Mouse (Mus musculus) CH12.LX (cell line): Measurements from ENCODE around the gene Kat14. TPM values are rescaled to one million over a fixed set of nuclear protein-coding genes. Genes with fewer than 3 reads are reported as not detected.

ENCODE experiments used
- DNase-seq: peaks from one replicate; pipeline ENCODE4 v3.0.0-alpha.2; 2013; ENCODE audit errors: extremely low read depth
- H3K27ac ChIP-seq: 2 replicates; pipeline ENCODE4 v1.5.1; 2012; ENCODE audit warnings: low read depth, mild to moderate bottlenecking, control low read depth, moderate library complexity; ENCODE audit not compliant: insufficient read depth
- H3K27me3 ChIP-seq: replicated peaks from 2 replicates; pipeline ENCODE3; 2012; ENCODE audit warnings: inconsistent platforms
- H3K36me3 ChIP-seq, 2 experiments: replicated peaks in 1 of 2; 2 replicates each; pipeline versions ENCODE3 to v1.6.1; 2012; ENCODE audit warnings: inconsistent platforms in 1 of 2, low read length in 1 of 2, mild to moderate bottlenecking in 1 of 2, mixed read lengths in 1 of 2, moderate library complexity in 1 of 2; ENCODE audit not compliant: control insufficient read depth in 1 of 2, insufficient read depth in 1 of 2
- H3K4me1 ChIP-seq, 2 experiments: 2 replicates each; pipeline ENCODE4 v1.6.1; 2012; ENCODE audit warnings: inconsistent platforms in 1 of 2, moderate library complexity in 1 of 2; ENCODE audit not compliant: insufficient read depth in 2 of 2, control insufficient read depth in 1 of 2
- H3K4me2 ChIP-seq: 2 replicates; pipeline ENCODE4 v1.6.1; 2012; ENCODE audit warnings: low read depth, mild to moderate bottlenecking, control low read depth; ENCODE audit not compliant: poor library complexity, insufficient read depth, severe bottlenecking
- H3K4me3 ChIP-seq, 3 experiments: fragments of 150-350 bp in 1 of 3; sonication (generic) in 1 of 3; replicated peaks in 1 of 3; 2 replicates each; pipeline versions ENCODE3 to v1.5.1; 2011 to 2012; ENCODE audit warnings: low read depth in 2 of 3, low read length in 2 of 3, mild to moderate bottlenecking in 2 of 3, moderate library complexity in 2 of 3, control low read depth in 1 of 3, improper control_type of control experiment in 1 of 3, inconsistent platforms in 1 of 3, mixed read lengths in 1 of 3; ENCODE audit not compliant: poor library complexity in 1 of 3
- H3K79me2 ChIP-seq: replicated peaks from 2 replicates; pipeline ENCODE4 v1.6.1; 2012; ENCODE audit warnings: mild to moderate bottlenecking, moderate library complexity; ENCODE audit not compliant: control insufficient read depth, poor library complexity, insufficient read depth, severe bottlenecking; ENCODE audit errors: extremely low read depth
- H3K9ac ChIP-seq: 2 replicates; pipeline ENCODE4 v1.6.1; 2012; ENCODE audit warnings: low read depth, mild to moderate bottlenecking, control low read depth, moderate library complexity; ENCODE audit not compliant: insufficient read depth
- H3K9me3 ChIP-seq: replicated peaks from 2 replicates; pipeline ENCODE3; 2012; ENCODE audit warnings: low read length, inconsistent platforms, mixed read lengths
- BHLHE40 ChIP-seq: IDR thresholded peaks from 2 replicates; pipeline ENCODE4 v1.6.1; 2011; ENCODE audit warnings: mild to moderate bottlenecking, low read depth, low read length, improper control_type of control experiment
- CHD1 ChIP-seq: IDR thresholded peaks from 2 replicates; pipeline ENCODE4 v1.6.1; 2012; ENCODE audit warnings: low read depth, low read length, improper control_type of control experiment, inconsistent platforms
- CHD2 ChIP-seq: IDR thresholded peaks from 2 replicates; pipeline ENCODE4 v1.6.1; 2011; ENCODE audit warnings: low read length, improper control_type of control experiment
- CTCF ChIP-seq, 2 experiments: IDR thresholded peaks in 1 of 2; conservative IDR thresholded peaks in 1 of 2; 2 replicates each; pipeline ENCODE4 v1.5.1; 2011 to 2012; ENCODE audit warnings: low read depth in 2 of 2, low read length in 2 of 2, improper control_type of control experiment in 1 of 2, inconsistent platforms in 1 of 2, mild to moderate bottlenecking in 1 of 2, moderate library complexity in 1 of 2
- E2F4 ChIP-seq: IDR thresholded peaks from 2 replicates; pipeline ENCODE4 v1.6.1; 2011; ENCODE audit warnings: low read depth, low read length, improper control_type of control experiment; ENCODE audit not compliant: insufficient replicate concordance
- ELF1 ChIP-seq: IDR thresholded peaks from 2 replicates; pipeline ENCODE4 v1.6.1; 2014; ENCODE audit warnings: low read depth, mild to moderate bottlenecking, inconsistent platforms, low read length, improper control_type of control experiment
- EP300 ChIP-seq: IDR thresholded peaks from 2 replicates; pipeline ENCODE4 v1.6.1; 2011; ENCODE audit warnings: low read length, improper control_type of control experiment
- ETS1 ChIP-seq: conservative IDR thresholded peaks from 2 replicates; pipeline ENCODE4 v1.6.1; 2012; ENCODE audit warnings: low read depth, mild to moderate bottlenecking, inconsistent platforms, low read length, improper control_type of control experiment, moderate library complexity
- GABPA ChIP-seq: IDR thresholded peaks from 2 replicates; pipeline ENCODE4 v1.6.1; 2012; ENCODE audit warnings: low read depth, low read length, improper control_type of control experiment, inconsistent platforms; ENCODE audit not compliant: insufficient replicate concordance
- HCFC1 ChIP-seq: IDR thresholded peaks from 2 replicates; pipeline ENCODE4 v1.6.1; 2012; ENCODE audit warnings: low read depth, mild to moderate bottlenecking, inconsistent platforms, low read length, improper control_type of control experiment
- IRF4 ChIP-seq: IDR thresholded peaks from 2 replicates; pipeline ENCODE4 v1.6.1; 2014; ENCODE audit warnings: low read depth, mild to moderate bottlenecking, inconsistent platforms, low read length, improper control_type of control experiment
- JUN ChIP-seq: IDR thresholded peaks from 2 replicates; pipeline ENCODE4 v1.6.1; 2011; ENCODE audit warnings: low read depth, mild to moderate bottlenecking, low read length, improper control_type of control experiment, moderate library complexity; ENCODE audit not compliant: insufficient read depth
- JUND ChIP-seq: conservative IDR thresholded peaks from 2 replicates; pipeline ENCODE4 v1.6.1; 2011; ENCODE audit warnings: low read depth, low read length, improper control_type of control experiment
- KAT2A ChIP-seq: IDR thresholded peaks from 2 replicates; pipeline ENCODE4 v1.6.1; 2012; ENCODE audit warnings: low read length, improper control_type of control experiment, inconsistent platforms; ENCODE audit not compliant: insufficient replicate concordance
- MAFK ChIP-seq: IDR thresholded peaks from 2 replicates; pipeline ENCODE4 v1.6.1; 2011; ENCODE audit warnings: low read length, improper control_type of control experiment; ENCODE audit not compliant: insufficient replicate concordance
- MAX ChIP-seq: IDR thresholded peaks from 2 replicates; pipeline ENCODE4 v1.6.1; 2011; ENCODE audit warnings: low read length, improper control_type of control experiment
- MAZ ChIP-seq: IDR thresholded peaks from 2 replicates; pipeline ENCODE4 v1.6.1; 2012; ENCODE audit warnings: low read depth, mild to moderate bottlenecking, inconsistent platforms, low read length, improper control_type of control experiment, moderate library complexity
- MEF2A ChIP-seq: IDR thresholded peaks from 2 replicates; pipeline ENCODE4 v1.6.1; 2014; ENCODE audit warnings: low read depth, mild to moderate bottlenecking, inconsistent platforms, low read length, improper control_type of control experiment, borderline replicate concordance
- MXI1 ChIP-seq: IDR thresholded peaks from 2 replicates; pipeline ENCODE4 v1.6.1; 2011; ENCODE audit warnings: mild to moderate bottlenecking, low read depth, low read length, improper control_type of control experiment
- MYC ChIP-seq: IDR thresholded peaks from 2 replicates; pipeline ENCODE4 v1.6.1; 2011; ENCODE audit warnings: low read depth, mild to moderate bottlenecking, improper control_type of control experiment, low read length
- NELFE ChIP-seq: IDR thresholded peaks from 2 replicates; pipeline ENCODE4 v1.6.1; 2011; ENCODE audit warnings: low read depth, low read length, improper control_type of control experiment
- NRF1 ChIP-seq: IDR thresholded peaks from 2 replicates; pipeline ENCODE4 v1.6.1; 2014; ENCODE audit warnings: low read depth, mild to moderate bottlenecking, inconsistent platforms, low read length, improper control_type of control experiment, moderate library complexity
- PAX5 ChIP-seq: IDR thresholded peaks from 2 replicates; pipeline ENCODE4 v1.6.1; 2012; ENCODE audit warnings: low read length, inconsistent platforms, mixed read lengths
- POLR2A ChIP-seq: IDR thresholded peaks from 2 replicates; pipeline ENCODE4 v1.6.1; 2011; ENCODE audit warnings: low read depth, mild to moderate bottlenecking, improper control_type of control experiment, low read length
- POLR2AphosphoS2 ChIP-seq: IDR thresholded peaks from 2 replicates; pipeline ENCODE4 v1.6.1; 2011; ENCODE audit warnings: low read depth, low read length, improper control_type of control experiment
- RAD21 ChIP-seq: IDR thresholded peaks from 2 replicates; pipeline ENCODE4 v1.6.1; 2011; ENCODE audit warnings: low read depth, mild to moderate bottlenecking, low read length, improper control_type of control experiment, moderate library complexity
- RCOR1 ChIP-seq: conservative IDR thresholded peaks from 2 replicates; pipeline ENCODE4 v1.6.1; 2012; ENCODE audit warnings: low read depth, mild to moderate bottlenecking, inconsistent platforms, low read length, improper control_type of control experiment
- SIN3A ChIP-seq: IDR thresholded peaks from 2 replicates; pipeline ENCODE4 v1.6.1; 2012; ENCODE audit warnings: low read length, improper control_type of control experiment, inconsistent platforms
- SMC3 ChIP-seq: IDR thresholded peaks from 2 replicates; pipeline ENCODE4 v1.6.1; 2011; ENCODE audit warnings: low read depth, low read length, improper control_type of control experiment
- TBP ChIP-seq: conservative IDR thresholded peaks from 2 replicates; pipeline ENCODE4 v1.6.1; 2011; ENCODE audit warnings: low read depth, low read length, improper control_type of control experiment
- TCF12 ChIP-seq: IDR thresholded peaks from 2 replicates; pipeline ENCODE4 v1.6.1; 2014; ENCODE audit warnings: low read depth, mild to moderate bottlenecking, inconsistent platforms, low read length, improper control_type of control experiment
- UBTF ChIP-seq: IDR thresholded peaks from 2 replicates; pipeline ENCODE4 v1.6.1; 2012; ENCODE audit warnings: low read depth, mild to moderate bottlenecking, inconsistent platforms, low read length, improper control_type of control experiment, moderate library complexity
- USF1 ChIP-seq: IDR thresholded peaks from 2 replicates; pipeline ENCODE4 v1.6.1; 2014; ENCODE audit warnings: low read depth, mild to moderate bottlenecking, inconsistent platforms, low read length, improper control_type of control experiment
- USF2 ChIP-seq: conservative IDR thresholded peaks from 2 replicates; pipeline ENCODE4 v1.6.1; 2011; ENCODE audit warnings: low read depth, low read length, improper control_type of control experiment
- ZC3H11A ChIP-seq: IDR thresholded peaks from 2 replicates; pipeline ENCODE4 v1.6.1; 2012; ENCODE audit warnings: low read depth, mild to moderate bottlenecking, inconsistent platforms, low read length, improper control_type of control experiment
- ZKSCAN1 ChIP-seq: IDR thresholded peaks from 2 replicates; pipeline ENCODE4 v1.6.1; 2012; ENCODE audit warnings: low read depth, inconsistent platforms, low read length, improper control_type of control experiment, borderline replicate concordance
- ZMIZ1 ChIP-seq: IDR thresholded peaks from 2 replicates; pipeline ENCODE4 v1.6.1; 2012; ENCODE audit warnings: low read depth, mild to moderate bottlenecking, inconsistent platforms, low read length, improper control_type of control experiment
- ZNF384 ChIP-seq: IDR thresholded peaks from 2 replicates; pipeline ENCODE4 v1.6.1; 2012; ENCODE audit warnings: low read depth, low read length, improper control_type of control experiment, inconsistent platforms
- dilution Hi-C: fragments of 300-500 bp; cut with MboI; formaldehyde crosslinking; loops from 2 replicates; pipeline ENCODE4 v1.14.3; 2020; ENCODE audit warnings: low sequenced_read_pairs; ENCODE audit not compliant: extremely low pct_unique_long_range_greater_than_20kb, extremely low pct_ligation_motif_present
- in situ Hi-C: fragments of 300-500 bp; cut with MboI; formaldehyde crosslinking; loops from 3 replicates; pipeline ENCODE4 v1.14.3; 2019; ENCODE audit warnings: low sequenced_read_pairs, low pct_ligation_motif_present, low pct_unique_long_range_greater_than_20kb, mixed read lengths
- polyA plus RNA-seq: library from polyadenylated mRNA; unstranded; fragments of >175 nt; gene quantifications from 2 replicates; pipeline ENCODE4 v1.2.1, GENCODE M21; 2012; ENCODE audit warnings: low read depth; ENCODE audit not compliant: insufficient read length
- total RNA-seq, 2 experiments: library from RNA; depleted of rRNA; stranded (reverse); fragments of 300-350 nt in 1 of 2; fragments of >200 nt in 1 of 2; gene quantifications; 2 replicates each; pipeline ENCODE4 v1.2.3; 2012 to 2014

Gene Kat14
- 25.7 and 30.9 TPM in 2 replicates for total RNA-seq (2012; rRNA removed)
- total RNA-seq (2014; rRNA removed): 24.3 and 25.9 TPM in 2 replicates
- 54.4 and 56.2 TPM in 2 replicates for polyA plus RNA-seq

DNA sequence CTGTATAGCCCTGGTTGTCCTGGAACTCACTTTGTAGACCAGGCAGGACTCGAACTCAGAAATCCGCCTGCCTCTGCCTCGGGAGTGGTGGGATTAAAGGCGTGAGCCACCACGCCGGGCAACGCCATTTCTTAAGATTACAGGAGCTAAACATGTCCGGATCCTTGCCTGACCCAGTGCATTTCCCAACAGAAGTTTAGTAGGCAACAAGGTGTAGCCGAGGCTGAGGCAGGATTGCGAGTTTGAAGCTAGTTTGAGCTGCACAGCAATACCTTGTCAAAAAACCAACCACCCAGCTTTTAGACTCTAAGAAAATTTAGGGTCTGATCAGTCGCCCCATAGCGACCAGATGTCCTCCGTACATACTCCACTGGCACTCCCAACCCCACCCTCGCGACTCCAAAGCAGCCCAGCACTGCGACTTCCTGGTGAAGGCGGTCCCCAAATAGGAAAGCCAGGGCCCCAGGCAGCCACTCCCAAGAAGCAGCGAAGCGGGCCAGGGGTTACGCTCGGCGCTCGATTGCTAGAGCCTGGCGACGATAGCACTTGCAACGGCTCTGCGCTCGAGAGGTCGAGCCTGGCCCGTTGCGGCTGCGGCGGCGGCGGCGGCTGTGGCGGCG, at the start of gene Kat14, which contains the start of gene Pet117:
TSS of gene Kat14 (plus strand) at position 584 of the 620 bp plus-strand sequence.
TSS of gene Pet117 (plus strand) at position 597 of the 620 bp plus-strand sequence.
- TF ChIP-seq GABPA (no peak), ELF1 (peak; percentile 94), EP300 (no peak), MAFK (no peak), CHD2 (no peak; the same call in 1 of the 2 replicates), TBP (0 out of 2 replicates have a peak, but pooled peaks have one; percentile 24), USF1 (no peak), TCF12 (peak; percentile 46; the same call in 1 of the 2 replicates), POLR2A (peak; percentile 84), JUND (no peak), NELFE (peak; percentile 82), UBTF (no peak), USF2 (no peak), MYC (no peak), JUN (no peak), POLR2AphosphoS2 (no peak; the same call in 1 of the 2 replicates), HCFC1 (peak; percentile 85), NRF1 (no peak), ZNF384 (no peak), BHLHE40 (no peak), SIN3A (peak; percentile 93; the same call in 1 of the 2 replicates), MAZ (0 out of 2 replicates have a peak, but pooled peaks have one; percentile 61), MXI1 (no peak), RCOR1 (no peak), ZC3H11A (no peak), E2F4 (no peak), ETS1 (no peak), IRF4 (peak; percentile 65), ZMIZ1 (no peak), MEF2A (peak; percentile 80; the same call in 1 of the 2 replicates), SMC3 (no peak), PAX5 (no peak), MAX (no peak), ZKSCAN1 (no peak), RAD21 (no peak), CHD1 (no peak), KAT2A (no peak), CTCF (conservative IDR thresholded peaks at IDR 0.05 in 1 of 2, IDR thresholded peaks at IDR 0.05 in 1 of 2; ENCODE audit: low read depth in 2 of 2, low read length in 2 of 2) (no peak)
- TF ChIP-seq, all 38 proteins: peak for 10
- H3K27ac ChIP-seq: peak within 1 kb of the TSS; percentile 62
- H3K27me3 ChIP-seq: no peaks in the 10 kb centered on the region
- dilution Hi-C loops: no loop called here
- H3K4me1 ChIP-seq: peaks cover 6 to 26% of the 10 kb centered on the region in 2 experiments; a peak in 3 of 4 replicates
- peaks cover 19% of the 10 kb centered on the region for H3K79me2 ChIP-seq
- H3K4me3 ChIP-seq: peak within 1 kb of the TSS; percentile 75 to 92 (median 80)
- in situ Hi-C loops: no loop called here
- no peaks in the 10 kb centered on the region for H3K9me3 ChIP-seq
- DNase-seq: peak; percentile 95
- H3K36me3 ChIP-seq: peaks cover 4 to 12% of the 10 kb centered on the region in 2 experiments
- peak within 1 kb of the TSS; percentile 81 for H3K9ac ChIP-seq
- peak within 1 kb of the TSS; percentile 98 for H3K4me2 ChIP-seq
